Mouse (Mus musculus): ENCODE measurements around the gene Gkn2.

- no peak for TF ChIP-seq E2F4 (IDR thresholded peaks at IDR 0.05; ENCODE audit: insufficient read depth)
- TF ChIP-seq POLR2A (IDR thresholded peaks at IDR 0.05; ENCODE audit: insufficient read length, low read depth), result no peak
These were observed 20.5 kb downstream of the Gkn2 start for GRCm38 (mm10) chr6:87393466-87394205.
